Mouse (Mus musculus) spleen, postnatal 10 days (tissue): ENCODE measurements around the gene Sh2d6.
"Not testable (repeated sequence)": the region's sequence is repeated elsewhere in the genome, so short reads cannot be mapped to it uniquely, and the experiment has no call there.

Experiments
- DNase-seq, 2 experiments: peaks; one replicate each; pipeline ENCODE4 v3.0.0; 2021 to 2022; ENCODE audit warnings: low spot score in 2 of 2

The Sh2d6 gene

GRCm38 (mm10) chr6:72535165-72535564 is 13.7 kb upstream of the Sh2d6 start:
- peak; percentile 72 to 89 for DNase-seq

- peak; percentile 50 to 67 for DNase-seq
Measured at GRCm38 (mm10) chr6:72534035-72534809, 12.7 kb upstream of the Sh2d6 start.

- not testable (repeated sequence) for DNase-seq
Measured at GRCm38 (mm10) chr6:72533555-72533954, 12.0 kb upstream of the Sh2d6 start.

- DNase-seq: no peak
Measured at GRCm38 (mm10) chr6:72532580-72532979, 11.1 kb upstream of the Sh2d6 start.

- DNase-seq: no peak
Measured at GRCm38 (mm10) chr6:72528410-72529151, 7.1 kb upstream of the Sh2d6 start.

- no peak for DNase-seq
Measured at GRCm38 (mm10) chr6:72527070-72527469, 5.6 kb upstream of the Sh2d6 start.

- DNase-seq: no peak
Measured at GRCm38 (mm10) chr6:72524160-72524559, 2.7 kb upstream of the Sh2d6 start.

- DNase-seq: no peak
Measured at GRCm38 (mm10) chr6:72523222-72523621, 1.7 kb upstream of the Sh2d6 start.

- no peak for DNase-seq
Measured at GRCm38 (mm10) chr6:72522288-72522687, 781 bp upstream of the Sh2d6 start.

- no peak for DNase-seq
Measured at GRCm38 (mm10) chr6:72520904-72521303, 603 bp downstream of the Sh2d6 start.

GRCm38 (mm10) chr6:72519892-72520663 is 1.4 kb downstream of the Sh2d6 start:
- DNase-seq: no peak

- no peak for DNase-seq
Measured at GRCm38 (mm10) chr6:72519303-72519702, 2.2 kb downstream of the Sh2d6 start.

GRCm38 (mm10) chr6:72518842-72519241 is 2.7 kb downstream of the Sh2d6 start:
- DNase-seq: no peak

- DNase-seq: no peak
Measured at GRCm38 (mm10) chr6:72515644-72516043, 5.9 kb downstream of the Sh2d6 start.

GRCm38 (mm10) chr6:72513071-72513440 is 8.5 kb downstream of the Sh2d6 start:
- no peak for DNase-seq

- DNase-seq: peak; percentile 62 to 79
Measured at GRCm38 (mm10) chr6:72512386-72513070, 9.0 kb downstream of the Sh2d6 start.

- no peak for DNase-seq
Measured at GRCm38 (mm10) chr6:72510686-72511421, 10.7 kb downstream of the Sh2d6 start.

- no peak for DNase-seq
Measured at GRCm38 (mm10) chr6:72509872-72510435, 11.6 kb downstream of the Sh2d6 start.

- no peak for DNase-seq
Measured at GRCm38 (mm10) chr6:72508596-72508995, 12.9 kb downstream of the Sh2d6 start.

- DNase-seq: no peak
Measured at GRCm38 (mm10) chr6:72506104-72506503, 15.4 kb downstream of the Sh2d6 start.

- DNase-seq: no peak
Measured at GRCm38 (mm10) chr6:72503939-72504338, 17.6 kb downstream of the Sh2d6 start.
